Mouse (Mus musculus): ENCODE measurements around the gene Magi1. TPM values are rescaled to one million over a fixed set of nuclear protein-coding genes. Genes with fewer than 3 reads are reported as not detected.

Gene Magi1
- total and polyA plus RNA-seq, 2 experiments from 2014 or later, result 27.6 to 45.4 TPM

GRCm38 (mm10) chr6:93678766-93679165 lies 605.0 kb downstream of the Magi1 start:
- H3K4me1 ChIP-seq (ENCODE audit: insufficient read depth, low read length), result no peaks in the 10 kb centered on the region
- ATAC-seq (ENCODE audit: low FRiP score) (no peak), DNase-seq (ENCODE audit: low spot score) (no peak)
- no peak overlapping the region for H3K4me3 ChIP-seq (ENCODE audit: low read depth, low read length)
- no peaks in the 10 kb centered on the region for H3K9me3 ChIP-seq (ENCODE audit: low read length)
- no peak for TF ChIP-seq CTCF (IDR thresholded peaks at IDR 0.05)
- H3K27ac ChIP-seq (ENCODE audit: low read depth, low read length), result no peak overlapping the region
- no peak overlapping the region for H3K9ac ChIP-seq (replicated peaks; ENCODE audit: low read length, poor library complexity, severe bottlenecking)
- 82% methylated on average over 17 of the region's 17 CpGs for WGBS
- H3K4me2 ChIP-seq (ENCODE audit: low read depth, low read length, poor library complexity, severe bottlenecking), result no peak overlapping the region
- peaks cover 30% of the 10 kb centered on the region for H3K36me3 ChIP-seq (ENCODE audit: insufficient read depth, low read length)
- H3K27me3 ChIP-seq (ENCODE audit: insufficient read depth, low read length), result no peaks in the 10 kb centered on the region

- WGBS, result 51% methylated on average over 2 of the region's 2 CpGs
- Histone ChIP-seq H3K9me3 (ENCODE audit: low read length) (no peaks in the 10 kb centered on the region), H3K36me3 (ENCODE audit: insufficient read depth, low read length) (no peaks in the 10 kb centered on the region), H3K4me3 (ENCODE audit: low read depth, low read length) (no peak overlapping the region), H3K9ac (replicated peaks; ENCODE audit: low read length, poor library complexity, severe bottlenecking) (no peak overlapping the region), H3K27ac (ENCODE audit: low read depth, low read length) (no peak overlapping the region), H3K4me1 (ENCODE audit: insufficient read depth, low read length) (no peaks in the 10 kb centered on the region), H3K4me2 (ENCODE audit: low read depth, low read length, poor library complexity, severe bottlenecking) (no peak overlapping the region), H3K27me3 (ENCODE audit: insufficient read depth, low read length) (no peaks in the 10 kb centered on the region)
- no peak for TF ChIP-seq CTCF (IDR thresholded peaks at IDR 0.05)
- DNase-seq (ENCODE audit: low spot score) (no peak), ATAC-seq (ENCODE audit: low FRiP score) (no peak)
Measured at GRCm38 (mm10) chr6:93666731-93667130, 617.0 kb downstream of the Magi1 start.

- WGBS, result 95% methylated on average over 12 of the region's 12 CpGs
Measured at GRCm38 (mm10) chr6:93665056-93665805, 618.5 kb downstream of the Magi1 start.

DNA sequence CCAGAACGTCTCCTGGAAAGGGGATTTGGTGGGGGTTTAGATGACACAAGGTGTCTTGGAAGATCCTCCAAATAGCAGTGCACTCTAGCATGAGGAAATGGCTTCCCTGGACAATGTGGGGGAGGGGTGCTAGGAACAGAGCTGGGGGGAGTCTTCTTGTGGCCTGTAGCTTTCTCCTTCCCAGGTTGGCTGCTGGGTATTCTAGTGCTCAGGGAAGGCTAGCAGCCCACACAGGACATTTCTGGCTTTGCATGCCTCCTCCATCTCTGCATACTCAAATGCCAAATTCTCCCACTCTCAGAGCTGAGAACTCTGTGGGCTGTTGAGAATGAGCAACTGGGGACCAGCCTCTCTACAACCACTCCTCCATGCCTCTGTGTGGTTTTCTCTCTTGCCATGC lies 622.6 kb downstream of the Magi1 start:
- H3K9me3 ChIP-seq (ENCODE audit: low read length), result no peaks in the 10 kb centered on the region
- DNase-seq (ENCODE audit: low spot score), result no peak
- 44% methylated on average over 1 of the region's 1 CpGs for WGBS

More at GRCm38 (mm10) chr6:93665056-93665805, 618.5 kb downstream of the Magi1 start:
- Histone ChIP-seq H3K4me1 (ENCODE audit: insufficient read depth, low read length) (no peaks in the 10 kb centered on the region), H3K4me3 (ENCODE audit: low read depth, low read length) (no peak overlapping the region), H3K4me2 (ENCODE audit: low read depth, low read length, poor library complexity, severe bottlenecking) (no peak overlapping the region), H3K27ac (ENCODE audit: low read depth, low read length) (no peak overlapping the region), H3K9ac (replicated peaks; ENCODE audit: low read length, poor library complexity, severe bottlenecking) (no peak overlapping the region), H3K27me3 (ENCODE audit: insufficient read depth, low read length) (no peaks in the 10 kb centered on the region), H3K9me3 (ENCODE audit: low read length) (no peaks in the 10 kb centered on the region), H3K36me3 (ENCODE audit: insufficient read depth, low read length) (no peaks in the 10 kb centered on the region)
- ATAC-seq (ENCODE audit: low FRiP score), result no peak
- TF ChIP-seq CTCF (IDR thresholded peaks at IDR 0.05), result no peak
- no peak for DNase-seq (ENCODE audit: low spot score)

DNA sequence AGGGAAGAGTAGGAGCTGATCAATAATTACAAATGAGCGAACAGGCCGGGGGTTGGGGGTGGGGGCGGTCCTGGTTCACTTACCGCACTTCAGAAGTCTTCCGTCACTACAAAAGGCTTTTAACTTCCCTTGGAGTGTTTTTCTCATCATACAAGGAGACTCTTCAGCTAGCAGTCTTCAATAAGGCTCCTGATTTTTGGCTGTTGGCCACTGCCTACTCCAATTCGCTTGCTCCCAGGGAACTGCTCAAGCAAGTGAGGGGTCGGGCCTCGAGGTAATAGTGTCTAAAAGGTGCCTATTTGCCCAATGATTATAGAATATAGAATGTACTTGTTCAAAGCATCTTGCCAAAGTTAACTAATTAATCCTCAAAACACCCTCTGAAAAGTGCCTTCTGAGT lies 624.2 kb downstream of the Magi1 start:
- Histone ChIP-seq H3K9me3 (ENCODE audit: low read length) (no peaks in the 10 kb centered on the region), H3K27ac (ENCODE audit: low read depth, low read length) (no peak overlapping the region)

More for the DNA sequence above, 622.6 kb downstream of the Magi1 start:
- Histone ChIP-seq H3K4me2 (ENCODE audit: low read depth, low read length, poor library complexity, severe bottlenecking) (no peak overlapping the region), H3K27ac (ENCODE audit: low read depth, low read length) (no peak overlapping the region), H3K4me1 (ENCODE audit: insufficient read depth, low read length) (0 out of 2 replicates have a peak, but pooled peaks cover 3% of the 10 kb centered on the region), H3K27me3 (ENCODE audit: insufficient read depth, low read length) (no peaks in the 10 kb centered on the region), H3K4me3 (ENCODE audit: low read depth, low read length) (no peak overlapping the region), H3K36me3 (ENCODE audit: insufficient read depth, low read length) (no peaks in the 10 kb centered on the region), H3K9ac (replicated peaks; ENCODE audit: low read length, poor library complexity, severe bottlenecking) (no peak overlapping the region)
- ATAC-seq (ENCODE audit: low FRiP score), result no peak
- TF ChIP-seq CTCF (IDR thresholded peaks at IDR 0.05), result no peak

DNA sequence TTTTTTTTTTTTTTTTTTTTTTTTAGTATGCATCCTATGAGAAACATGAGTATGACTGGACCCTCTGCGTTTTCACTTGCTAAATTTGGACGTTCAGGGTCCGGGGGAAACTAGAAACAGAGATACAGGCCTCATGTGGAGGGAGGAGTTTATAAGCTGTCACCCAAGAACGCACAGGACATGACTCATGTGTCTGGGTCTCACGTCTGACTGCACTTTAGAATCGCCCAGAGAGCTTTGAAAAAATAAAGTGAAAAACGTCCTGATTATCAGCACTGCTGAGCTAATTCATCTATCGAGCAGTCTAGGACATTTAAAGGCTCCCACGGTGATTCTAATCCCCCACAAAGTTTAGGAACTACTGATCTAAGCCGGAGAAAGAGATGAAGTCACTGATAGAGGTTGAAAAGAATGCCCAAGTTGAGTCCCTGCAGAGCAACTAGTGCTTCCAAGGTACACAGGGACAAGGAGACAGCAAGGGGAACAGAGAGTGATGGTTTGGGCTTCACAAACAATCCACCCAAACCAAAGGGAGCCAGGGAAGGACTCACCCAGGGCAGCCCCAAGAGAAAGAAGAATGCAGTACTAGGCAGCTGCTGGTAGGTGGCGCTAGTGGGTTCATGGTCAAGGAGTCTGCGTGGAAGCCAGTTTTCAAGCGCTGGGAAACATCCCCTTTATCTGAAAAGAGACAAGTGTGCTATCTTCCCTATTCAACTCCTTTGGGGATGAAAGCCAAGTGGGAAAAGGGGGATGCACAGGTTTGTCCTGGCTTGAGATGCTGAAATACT lies 626.3 kb downstream of the Magi1 start:
- Histone ChIP-seq H3K9me3 (ENCODE audit: low read length) (no peaks in the 10 kb centered on the region), H3K27me3 (ENCODE audit: insufficient read depth, low read length) (no peaks in the 10 kb centered on the region), H3K4me2 (ENCODE audit: low read depth, low read length, poor library complexity, severe bottlenecking) (no peak overlapping the region), H3K4me1 (ENCODE audit: insufficient read depth, low read length) (0 out of 2 replicates have a peak, but pooled peaks cover 3% of the 10 kb centered on the region), H3K9ac (replicated peaks; ENCODE audit: low read length, poor library complexity, severe bottlenecking) (no peak overlapping the region), H3K36me3 (ENCODE audit: insufficient read depth, low read length) (no peaks in the 10 kb centered on the region), H3K4me3 (ENCODE audit: low read depth, low read length) (no peak overlapping the region), H3K27ac (ENCODE audit: low read depth, low read length) (no peak overlapping the region)
- ATAC-seq (ENCODE audit: low FRiP score), result no peak
- WGBS, result 29% methylated on average over 13 of the region's 13 CpGs
- DNase-seq (ENCODE audit: low spot score), result peak; percentile 48
- peak; percentile 74 for TF ChIP-seq CTCF (IDR thresholded peaks at IDR 0.05)

More for the DNA sequence above, 624.2 kb downstream of the Magi1 start:
- no peak overlapping the region for H3K4me2 ChIP-seq (ENCODE audit: low read depth, low read length, poor library complexity, severe bottlenecking)
- no peaks in the 10 kb centered on the region for H3K36me3 ChIP-seq (ENCODE audit: insufficient read depth, low read length)
- DNase-seq (ENCODE audit: low spot score) (no peak), ATAC-seq (ENCODE audit: low FRiP score) (no peak)
- TF ChIP-seq CTCF (IDR thresholded peaks at IDR 0.05), result no peak
- H3K27me3 ChIP-seq (ENCODE audit: insufficient read depth, low read length), result no peaks in the 10 kb centered on the region
- 60% methylated on average over 8 of the region's 8 CpGs for WGBS
- H3K4me1 ChIP-seq (ENCODE audit: insufficient read depth, low read length), result 0 out of 2 replicates have a peak, but pooled peaks cover 3% of the 10 kb centered on the region
- H3K9ac ChIP-seq (replicated peaks; ENCODE audit: low read length, poor library complexity, severe bottlenecking), result no peak overlapping the region
- no peak overlapping the region for H3K4me3 ChIP-seq (ENCODE audit: low read depth, low read length)

All from midbrain, postnatal 0 days (tissue).